ENCODE assay signal across 10 mouse cellular contexts in genomic region chr1:169354021-169354420, GRCm38 (mm10).
A peak's percentile ranks its signal among the peaks of the same experiment; 100 is the strongest.
DNase-seq lines count a peak whose midpoint lies in the region; ATAC-seq and TF ChIP-seq lines count a peak whose summit lies in the region.
"Had no signal": no experiment of that assay in that cellular context is flagged by ENCODE, and none has a peak within 500 bp of the region (broad histone marks: within the 10 kb centered on the region; RNA-seq: fewer than 3 reads in every experiment).

No protein-coding gene starts in this region.

- no peak for ATAC-seq in intestine, postnatal 0 days
- no peak for ATAC-seq in intestine, embryonic 16.5 days

- no peak overlapping the region for H3K4me3 ChIP-seq in intestine, postnatal 0 days (ENCODE audit: low read depth, low read length)
- H3K4me3 ChIP-seq in intestine, embryonic 16.5 days (ENCODE audit: low read length) = no peak overlapping the region
- H3K4me3 ChIP-seq: liver, embryonic 15.5 days had no signal

- no peaks in the 10 kb centered on the region for H3K27me3 ChIP-seq in intestine, postnatal 0 days (replicated peaks; ENCODE audit: control insufficient read depth, insufficient read depth, low read length)
- H3K27me3 ChIP-seq in intestine, embryonic 16.5 days (replicated peaks; ENCODE audit: control insufficient read depth, insufficient read depth, low read length) = no peaks in the 10 kb centered on the region
- H3K27me3 ChIP-seq: liver, embryonic 15.5 days had no signal

- WGBS in intestine, postnatal 0 days = 64% methylated on average over 5 of the region's 5 CpGs
- WGBS in intestine, embryonic 16.5 days = 65% methylated on average over 5 of the region's 5 CpGs

- H3K4me2 ChIP-seq in intestine, postnatal 0 days (replicated peaks; ENCODE audit: low read depth) = no peak overlapping the region
- no peak overlapping the region for H3K4me2 ChIP-seq in intestine, embryonic 16.5 days (ENCODE audit: low read depth, low read length)
- H3K4me2 ChIP-seq: liver, embryonic 15.5 days had no signal

- H3K9me3 ChIP-seq in intestine, postnatal 0 days (ENCODE audit: control insufficient read depth) = no peaks in the 10 kb centered on the region
- H3K9me3 ChIP-seq in intestine, embryonic 16.5 days (ENCODE audit: control insufficient read depth, low read length) = no peaks in the 10 kb centered on the region
- H3K9me3 ChIP-seq: liver, embryonic 15.5 days had no signal

- DNase-seq in adrenal gland, postnatal 14 days = peak; percentile 12
- DNase-seq in adrenal gland, postnatal 25 days = no peak
- DNase-seq in 3T3-L1 (ENCODE audit: low read depth, low spot score) = peak; percentile 58
- DNase-seq in kidney, postnatal 14 days = peak; percentile 38
- no peak for DNase-seq in c-Kit-positive CD71-positive TER-119-positive erythroid progenitor cells, embryonic 14.5 days (ENCODE audit: low spot score)
- DNase-seq in layer of hippocampus, postnatal 25 days (ENCODE audit: extremely low spot score in 1 of 2, low spot score in 1 of 2) = no peak
- DNase-seq: cerebellum, adult 11 months had no signal

- no peaks in the 10 kb centered on the region for H3K4me1 ChIP-seq in intestine, postnatal 0 days (replicated peaks; ENCODE audit: control insufficient read depth, insufficient read depth, low read length)
- no peaks in the 10 kb centered on the region for H3K4me1 ChIP-seq in intestine, embryonic 16.5 days (ENCODE audit: control insufficient read depth, insufficient read depth, low read length)
- H3K4me1 ChIP-seq: liver, embryonic 15.5 days had no signal

- H3K9ac ChIP-seq in intestine, postnatal 0 days (ENCODE audit: low read depth, low read length) = no peak overlapping the region
- no peak overlapping the region for H3K9ac ChIP-seq in intestine, embryonic 16.5 days (ENCODE audit: low read depth, low read length)
- H3K9ac ChIP-seq: liver, embryonic 15.5 days had no signal

- H3K27ac ChIP-seq in intestine, postnatal 0 days (ENCODE audit: low read depth, low read length) = no peak overlapping the region
- H3K27ac ChIP-seq in intestine, embryonic 16.5 days (ENCODE audit: low read length) = no peak overlapping the region
- H3K27ac ChIP-seq: liver, embryonic 15.5 days had no signal

- no peaks in the 10 kb centered on the region for H3K36me3 ChIP-seq in intestine, postnatal 0 days (ENCODE audit: control insufficient read depth, insufficient read depth)
- H3K36me3 ChIP-seq in intestine, embryonic 16.5 days (ENCODE audit: control insufficient read depth, insufficient read depth, low read length) = no peaks in the 10 kb centered on the region
- H3K36me3 ChIP-seq: liver, embryonic 15.5 days had no signal

- peak; percentile 63 for TF ChIP-seq CTCF in intestine, postnatal 0 days (IDR thresholded peaks at IDR 0.05; ENCODE audit: low read depth)

Comparison
In these comparisons a context has a peak if more than half of its experiments do, and no peak if none do; other contexts are left out.
1. DNase-seq: peak in adrenal gland, postnatal 14 days (single experiment), 3T3-L1 (single experiment) and kidney, postnatal 14 days (single experiment); none in adrenal gland, postnatal 25 days (single experiment), c-Kit-positive CD71-positive TER-119-positive erythroid progenitor cells, embryonic 14.5 days (single experiment) and layer of hippocampus, postnatal 25 days (0 of 2).